In the genomic region with DNA sequence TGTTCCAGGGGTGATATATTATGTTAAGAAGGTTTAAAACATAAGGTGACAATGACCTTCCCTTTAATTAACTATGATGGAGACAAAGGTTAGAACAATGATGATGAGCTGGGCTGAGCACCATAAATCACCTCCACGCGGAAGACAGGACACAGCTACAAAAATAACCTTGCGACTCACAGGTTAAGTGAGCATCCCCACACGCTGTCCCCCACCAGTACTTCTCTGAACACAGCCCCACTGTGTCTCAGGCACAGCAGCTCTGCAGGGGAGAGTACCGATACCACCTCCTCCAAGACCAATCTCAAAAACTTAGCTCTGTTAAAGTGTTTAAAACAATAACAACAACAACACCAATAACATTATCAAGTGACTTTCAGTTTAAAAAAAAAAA, we compare ENCODE assay signal across 23 mouse cellular contexts.
DNase-seq lines count a peak whose midpoint lies in the region; ATAC-seq lines count a peak whose summit lies in the region.
"Had no signal": no experiment of that assay in that cellular context is flagged by ENCODE, and none has a peak within 500 bp of the region (broad histone marks: within the 10 kb centered on the region; RNA-seq: fewer than 3 reads in every experiment).

No protein-coding gene starts in this region.

- peaks cover 69% of the 10 kb centered on the region for H3K27me3 ChIP-seq in forebrain, embryonic 13.5 days
- peaks cover 4% of the 10 kb centered on the region; the same call in 1 of the 2 replicates for H3K27me3 ChIP-seq in forebrain, embryonic 16.5 days (replicated peaks; ENCODE audit: control insufficient read depth, insufficient read depth, low read length)
- H3K27me3 ChIP-seq in kidney, embryonic 14.5 days (ENCODE audit: control insufficient read depth, insufficient read depth, low read length): no peaks in the 10 kb centered on the region; the same call in 1 of the 2 replicates
- no peaks in the 10 kb centered on the region for H3K27me3 ChIP-seq in neural tube, embryonic 11.5 days (ENCODE audit: control insufficient read depth, insufficient read depth, low read length)
- peaks cover 13% of the 10 kb centered on the region; the same call in 1 of the 2 replicates for H3K27me3 ChIP-seq in neural tube, embryonic 15.5 days (replicated peaks)
- H3K27me3 ChIP-seq: heart, embryonic 13.5 days had no signal

- peaks cover 24% of the 10 kb centered on the region for H3K4me1 ChIP-seq in forebrain, embryonic 13.5 days
- H3K4me1 ChIP-seq in forebrain, embryonic 16.5 days (replicated peaks; ENCODE audit: control insufficient read depth, insufficient read depth, low read length): peaks cover 8% of the 10 kb centered on the region
- 0 out of 2 replicates have a peak, but pooled peaks cover 3% of the 10 kb centered on the region for H3K4me1 ChIP-seq in kidney, embryonic 14.5 days (ENCODE audit: control insufficient read depth, insufficient read depth, low read length)
- H3K4me1 ChIP-seq in neural tube, embryonic 11.5 days (ENCODE audit: control insufficient read depth, insufficient read depth, low read length): peaks cover 7% of the 10 kb centered on the region; the same call in 1 of the 2 replicates
- H3K4me1 ChIP-seq in neural tube, embryonic 15.5 days: 0 out of 2 replicates have a peak, but pooled peaks cover 7% of the 10 kb centered on the region

- H3K36me3 ChIP-seq in forebrain, embryonic 13.5 days (ENCODE audit: poor library complexity, severe bottlenecking): no peaks in the 10 kb centered on the region
- no peaks in the 10 kb centered on the region for H3K36me3 ChIP-seq in forebrain, embryonic 16.5 days (ENCODE audit: control insufficient read depth, insufficient read depth)
- no peaks in the 10 kb centered on the region for H3K36me3 ChIP-seq in kidney, embryonic 14.5 days (ENCODE audit: control insufficient read depth, insufficient read depth, low read length)
- no peaks in the 10 kb centered on the region for H3K36me3 ChIP-seq in neural tube, embryonic 11.5 days (ENCODE audit: control insufficient read depth, insufficient read depth, low read length)
- no peaks in the 10 kb centered on the region for H3K36me3 ChIP-seq in neural tube, embryonic 15.5 days
- H3K36me3 ChIP-seq: embryonic facial prominence, embryonic 10.5 days; heart, embryonic 13.5 days; midbrain, embryonic 10.5 days had no signal

- no peak overlapping the region for H3K4me3 ChIP-seq in forebrain, embryonic 13.5 days
- no peak overlapping the region for H3K4me3 ChIP-seq in forebrain, embryonic 16.5 days (replicated peaks; ENCODE audit: low read length)
- H3K4me3 ChIP-seq in kidney, embryonic 14.5 days (ENCODE audit: low read length): no peak overlapping the region
- no peak overlapping the region for H3K4me3 ChIP-seq in neural tube, embryonic 11.5 days (ENCODE audit: low read depth, low read length)
- no peak overlapping the region for H3K4me3 ChIP-seq in neural tube, embryonic 15.5 days (replicated peaks)
- H3K4me3 ChIP-seq: embryonic facial prominence, embryonic 10.5 days; heart, adult 2 months; heart, embryonic 13.5 days; midbrain, embryonic 10.5 days had no signal

- H3K9ac ChIP-seq in forebrain, embryonic 13.5 days: no peak overlapping the region
- no peak overlapping the region for H3K9ac ChIP-seq in forebrain, embryonic 16.5 days (replicated peaks; ENCODE audit: low read depth, low read length)
- no peak overlapping the region for H3K9ac ChIP-seq in kidney, embryonic 14.5 days (ENCODE audit: low read depth, low read length)
- no peak overlapping the region for H3K9ac ChIP-seq in neural tube, embryonic 11.5 days (ENCODE audit: low read length)
- no peak overlapping the region for H3K9ac ChIP-seq in neural tube, embryonic 15.5 days (replicated peaks)
- H3K9ac ChIP-seq: heart, embryonic 13.5 days; liver, postnatal 0 days had no signal

- no peak for DNase-seq in kidney, postnatal 36 days
- DNase-seq in neural tube, embryonic 11.5 days (ENCODE audit: low spot score): no peak
- DNase-seq in neural tube, embryonic 10.5 days (ENCODE audit: extremely low spot score, low spot score): no peak
- DNase-seq in T-cell, adult 2 months (ENCODE audit: low spot score): no peak
- DNase-seq: adrenal gland, adult 2 months; cerebellum, adult 11 months; gastrocnemius, postnatal 25 days; heart, adult 2 months; heart, postnatal 14 days; layer of hippocampus, postnatal 36 days; liver, postnatal 0 days; thymus, adult 18-20 months; thymus, postnatal 36 days had no signal

- 16% methylated on average over 5 of the region's 5 CpGs for WGBS in forebrain, embryonic 13.5 days
- WGBS in forebrain, embryonic 16.5 days: 11% methylated on average over 5 of the region's 5 CpGs
- WGBS in kidney, embryonic 14.5 days: 29% methylated on average over 5 of the region's 5 CpGs
- 22% methylated on average over 5 of the region's 5 CpGs for WGBS in neural tube, embryonic 11.5 days
- WGBS in neural tube, embryonic 15.5 days: 14% methylated on average over 5 of the region's 5 CpGs

- H3K9me3 ChIP-seq in forebrain, embryonic 13.5 days (replicated peaks): no peaks in the 10 kb centered on the region
- no peaks in the 10 kb centered on the region for H3K9me3 ChIP-seq in forebrain, embryonic 16.5 days (ENCODE audit: control insufficient read depth, low read length)
- H3K9me3 ChIP-seq in kidney, embryonic 14.5 days (ENCODE audit: control insufficient read depth, low read length): no peaks in the 10 kb centered on the region
- no peaks in the 10 kb centered on the region for H3K9me3 ChIP-seq in neural tube, embryonic 11.5 days (ENCODE audit: control insufficient read depth, low read length)
- H3K9me3 ChIP-seq in neural tube, embryonic 15.5 days (replicated peaks): no peaks in the 10 kb centered on the region
- H3K9me3 ChIP-seq: embryonic facial prominence, embryonic 10.5 days; heart, embryonic 13.5 days; midbrain, embryonic 10.5 days had no signal

- H3K4me2 ChIP-seq in forebrain, embryonic 13.5 days: no peak overlapping the region
- no peak overlapping the region for H3K4me2 ChIP-seq in forebrain, embryonic 16.5 days (ENCODE audit: low read length)
- no peak overlapping the region for H3K4me2 ChIP-seq in kidney, embryonic 14.5 days (replicated peaks; ENCODE audit: low read depth, low read length)
- no peak overlapping the region for H3K4me2 ChIP-seq in neural tube, embryonic 11.5 days (ENCODE audit: low read depth)
- no peak overlapping the region for H3K4me2 ChIP-seq in neural tube, embryonic 15.5 days
- H3K4me2 ChIP-seq: heart, embryonic 13.5 days; liver, embryonic 11.5 days had no signal

- H3K27ac ChIP-seq in forebrain, embryonic 13.5 days: no peak overlapping the region
- no peak overlapping the region for H3K27ac ChIP-seq in forebrain, embryonic 16.5 days (ENCODE audit: low read length)
- H3K27ac ChIP-seq in kidney, embryonic 14.5 days (ENCODE audit: low read depth, low read length): no peak overlapping the region
- no peak overlapping the region for H3K27ac ChIP-seq in neural tube, embryonic 11.5 days (ENCODE audit: low read depth, low read length)
- no peak overlapping the region for H3K27ac ChIP-seq in neural tube, embryonic 15.5 days (replicated peaks)
- H3K27ac ChIP-seq: embryonic facial prominence, embryonic 10.5 days; heart, adult 2 months; heart, embryonic 13.5 days; macrophage had no signal

- peak; percentile 41; the same call in 1 of the 2 replicates for ATAC-seq in forebrain, embryonic 13.5 days
- ATAC-seq in forebrain, embryonic 16.5 days: no peak
- peak; percentile 81; the same call in 1 of the 2 replicates for ATAC-seq in kidney, embryonic 14.5 days (ENCODE audit: low FRiP score, low TSS enrichment)
- ATAC-seq in neural tube, embryonic 11.5 days (ENCODE audit: insufficient read depth, low FRiP score, low TSS enrichment): peak; percentile 64; the same call in 1 of the 2 replicates
- ATAC-seq in neural tube, embryonic 15.5 days (ENCODE audit: low FRiP score): peak; percentile 69
- ATAC-seq: liver, postnatal 0 days; lung, postnatal 0 days had no signal
